Mouse (Mus musculus) lung, postnatal 0 days (tissue): Measurements from ENCODE around the gene Lsm4.

ENCODE experiments used
- CTCF ChIP-seq: IDR thresholded peaks from 2 replicates; pipeline ENCODE4 v1.5.1; 2016; ENCODE audit warnings: antibody characterized with exemption, mild to moderate bottlenecking
- EP300 ChIP-seq: IDR thresholded peaks from 2 replicates; pipeline ENCODE4 v1.6.1; 2016; ENCODE audit warnings: antibody characterized with exemption, mild to moderate bottlenecking, control low read depth

DNA sequence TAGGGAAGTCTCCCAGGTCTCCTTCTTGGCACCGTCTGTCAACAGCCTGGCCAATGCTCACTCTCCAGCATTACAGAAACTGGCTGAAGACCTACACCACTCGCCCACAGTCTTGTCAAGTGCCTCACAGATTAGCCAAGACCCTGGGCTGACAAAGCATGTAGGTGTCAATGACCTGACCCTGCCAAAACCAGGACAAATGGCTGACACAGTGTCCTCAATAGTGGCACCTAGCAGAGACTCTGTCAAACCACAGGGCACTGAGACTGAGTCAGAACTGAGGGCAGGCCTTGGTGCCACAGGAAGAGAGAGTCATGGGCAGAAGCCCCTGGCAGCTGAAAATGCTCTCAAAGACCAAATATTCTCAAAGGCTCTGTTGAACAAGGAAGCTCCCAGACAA is 42.0 kb downstream of the Lsm4 start:
- TF ChIP-seq CTCF: no peak
- TF ChIP-seq EP300: no peak
